In the genomic region with DNA sequence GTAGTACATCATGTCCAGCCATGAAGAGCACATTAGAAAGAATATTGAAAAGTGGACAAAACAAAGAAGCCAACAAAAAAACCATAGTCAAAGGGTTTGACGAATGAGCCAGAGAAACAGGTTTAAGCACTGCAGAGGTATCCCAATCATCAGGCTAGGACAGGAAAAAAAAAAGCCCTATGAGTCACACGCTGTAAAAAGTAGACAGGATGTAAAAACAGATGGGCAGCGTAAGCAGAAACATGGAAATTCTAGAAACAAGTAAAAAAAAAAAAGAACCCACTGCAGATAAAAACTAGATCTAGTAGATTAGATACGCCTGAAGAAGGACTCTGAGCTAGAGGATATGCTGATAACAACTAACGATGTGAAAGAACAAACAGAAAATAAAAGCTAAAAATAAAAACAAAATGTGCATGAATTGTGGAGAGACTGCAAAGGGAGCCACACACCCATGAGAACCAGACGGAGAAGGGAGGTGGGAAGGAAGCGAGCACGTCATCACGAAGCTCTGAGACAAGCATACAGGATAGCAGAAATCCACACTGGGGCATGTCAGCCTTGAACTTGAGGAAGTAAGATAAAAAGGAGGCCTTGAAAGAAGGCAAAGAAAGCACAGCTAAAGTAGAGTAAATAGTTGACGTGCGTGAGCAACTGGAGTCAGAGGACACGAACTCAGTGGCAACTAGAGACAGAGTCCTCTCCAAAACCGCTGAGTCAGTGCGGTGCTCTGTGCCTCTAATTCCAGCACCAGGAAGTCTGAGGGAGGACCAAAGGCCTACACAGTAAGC, we compare ENCODE assay signal across 9 mouse cellular contexts.
A peak's percentile ranks its signal among the peaks of the same experiment; 100 is the strongest.
DNase-seq lines count a peak whose midpoint lies in the region; ATAC-seq and TF ChIP-seq lines count a peak whose summit lies in the region.
"Had no signal": no experiment of that assay in that cellular context is flagged by ENCODE, and none has a peak within 500 bp of the region (broad histone marks: within the 10 kb centered on the region; RNA-seq: fewer than 3 reads in every experiment).

No protein-coding gene starts in this region.

- no peak for TF ChIP-seq EP300 in MEL (IDR thresholded peaks at IDR 0.05; ENCODE audit: low read depth in 1 of 2, low read length in 2 of 2)

- TF ChIP-seq CTCF in MEL (IDR thresholded peaks at IDR 0.05 in 2 of 3, conservative IDR thresholded peaks at IDR 0.05 in 1 of 3; ENCODE audit: control insufficient read depth in 1 of 3, insufficient read depth in 1 of 3, low read depth in 2 of 3, low read length in 3 of 3, poor library complexity in 1 of 3, severe bottlenecking in 1 of 3) = no peak

- no peak overlapping the region for H3K27ac ChIP-seq in MEL (ENCODE audit: control insufficient read depth, low read depth, low read length)
- no peak overlapping the region for H3K27ac ChIP-seq in liver, embryonic 11.5 days (ENCODE audit: low read depth, low read length)
- H3K27ac ChIP-seq in forebrain, embryonic 10.5 days = no peak overlapping the region
- H3K27ac ChIP-seq: forebrain, embryonic 13.5 days had no signal

- WGBS in liver, embryonic 11.5 days = 66% methylated on average over 14 of the region's 14 CpGs
- 85% methylated on average over 14 of the region's 14 CpGs for WGBS in forebrain, embryonic 10.5 days

- H3K9me3 ChIP-seq in MEL (replicated peaks; ENCODE audit: insufficient read depth, low read length) = no peaks in the 10 kb centered on the region
- no peaks in the 10 kb centered on the region for H3K9me3 ChIP-seq in liver, embryonic 11.5 days (ENCODE audit: control insufficient read depth, low read length)
- no peaks in the 10 kb centered on the region; the same call in 1 of the 2 replicates for H3K9me3 ChIP-seq in forebrain, embryonic 10.5 days

- H3K4me3 ChIP-seq in MEL (ENCODE audit: control insufficient read depth in 1 of 2, insufficient read depth in 1 of 2, low read depth in 2 of 2, low read length in 2 of 2) = no peak overlapping the region
- H3K4me3 ChIP-seq in liver, embryonic 11.5 days (ENCODE audit: low read depth, low read length) = no peak overlapping the region
- H3K4me3 ChIP-seq in forebrain, embryonic 10.5 days = no peak overlapping the region
- H3K4me3 ChIP-seq: forebrain, embryonic 13.5 days had no signal

- ATAC-seq in liver, embryonic 11.5 days (replicated peaks; ENCODE audit: low FRiP score) = peak; percentile 36; the same call in 1 of the 2 replicates
- ATAC-seq: forebrain, embryonic 13.5 days had no signal

- H3K4me2 ChIP-seq in liver, embryonic 11.5 days = no peak overlapping the region
- H3K4me2 ChIP-seq: forebrain, embryonic 13.5 days had no signal

- peak; percentile 21 for DNase-seq in layer of hippocampus, adult 11-12 months (ENCODE audit: low spot score)
- no peak for DNase-seq in layer of hippocampus, adult 9-10 months (ENCODE audit: low spot score)
- DNase-seq in MEL (ENCODE audit: low read depth, low spot score) = peak; percentile 2
- DNase-seq in brain, adult 2 months (ENCODE audit: low read depth, low spot score) = peak; percentile 65
- DNase-seq in liver, embryonic 11.5 days (ENCODE audit: low spot score) = no peak
- DNase-seq in forebrain, embryonic 10.5 days (ENCODE audit: extremely low spot score, low spot score) = no peak
- no peak for DNase-seq in thymus, postnatal 36 days
- DNase-seq in retina, embryonic 14.5 days (ENCODE audit: low spot score) = no peak

- H3K27me3 ChIP-seq in MEL (ENCODE audit: control insufficient read depth in 1 of 2, insufficient read depth in 2 of 2, low read length in 2 of 2) = no peaks in the 10 kb centered on the region
- H3K27me3 ChIP-seq in liver, embryonic 11.5 days (replicated peaks; ENCODE audit: control insufficient read depth, insufficient read depth, low read length) = no peaks in the 10 kb centered on the region
- no peaks in the 10 kb centered on the region for H3K27me3 ChIP-seq in forebrain, embryonic 10.5 days (ENCODE audit: poor library complexity, severe bottlenecking)
- H3K27me3 ChIP-seq: forebrain, embryonic 13.5 days had no signal

- TF ChIP-seq POLR2A in MEL (IDR thresholded peaks at IDR 0.05; ENCODE audit: control insufficient read depth in 1 of 2, insufficient read depth in 1 of 2, low read depth in 1 of 2, low read length in 2 of 2, poor library complexity in 1 of 2) = no peak

- H3K4me1 ChIP-seq in MEL (ENCODE audit: control insufficient read depth in 1 of 2, insufficient read depth in 2 of 2, low read length in 2 of 2) = peaks cover 0 to 3% of the 10 kb centered on the region in 2 experiments; a peak in 1 of 4 replicates
- no peaks in the 10 kb centered on the region for H3K4me1 ChIP-seq in liver, embryonic 11.5 days (replicated peaks; ENCODE audit: control insufficient read depth, insufficient read depth, low read length)
- no peaks in the 10 kb centered on the region for H3K4me1 ChIP-seq in forebrain, embryonic 10.5 days
- H3K4me1 ChIP-seq: forebrain, embryonic 13.5 days had no signal

- H3K36me3 ChIP-seq in MEL (ENCODE audit: control insufficient read depth in 1 of 2, insufficient read depth in 2 of 2, low read length in 2 of 2) = no peaks in the 10 kb centered on the region
- H3K36me3 ChIP-seq in liver, embryonic 11.5 days (ENCODE audit: control insufficient read depth, insufficient read depth, low read length) = no peaks in the 10 kb centered on the region
- H3K36me3 ChIP-seq in forebrain, embryonic 10.5 days (replicated peaks) = no peaks in the 10 kb centered on the region

- H3K9ac ChIP-seq in MEL (ENCODE audit: control insufficient read depth, low read depth, low read length, poor library complexity, severe bottlenecking) = no peak overlapping the region
- H3K9ac ChIP-seq in liver, embryonic 11.5 days (ENCODE audit: low read depth, low read length) = no peak overlapping the region
- H3K9ac ChIP-seq: forebrain, embryonic 13.5 days had no signal

- H3K79me2 ChIP-seq in MEL (ENCODE audit: control insufficient read depth, insufficient read depth, low read length, poor library complexity) = no peaks in the 10 kb centered on the region

- TF ChIP-seq RAD21 in MEL (IDR thresholded peaks at IDR 0.05; ENCODE audit: low read depth, low read length) = no peak

TF ChIP-seq in MEL, 35 proteins besides CTCF, POLR2A, EP300 and RAD21:
- TF ChIP-seq ZMIZ1 (IDR thresholded peaks at IDR 0.05; ENCODE audit: low read depth, low read length) (no peak), MAZ (IDR thresholded peaks at IDR 0.05; ENCODE audit: low read depth, low read length) (no peak), ZNF384 (IDR thresholded peaks at IDR 0.05; ENCODE audit: low read depth, low read length) (0 out of 2 replicates have a peak, but pooled peaks have one; percentile 19)

Comparison
In these comparisons a context has a peak if more than half of its experiments do, and no peak if none do; other contexts are left out.
1. DNase-seq: peak in layer of hippocampus, adult 11-12 months (single experiment), MEL (single experiment) and brain, adult 2 months (single experiment); none in layer of hippocampus, adult 9-10 months (single experiment), liver, embryonic 11.5 days (single experiment), forebrain, embryonic 10.5 days (single experiment), thymus, postnatal 36 days (0 of 2) and retina, embryonic 14.5 days (single experiment).